Mouse (Mus musculus) CH12.LX (cell line): ENCODE results near the gene Sap30.

Source experiments
- CHD2 ChIP-seq: IDR thresholded peaks from 2 replicates; pipeline ENCODE4 v1.6.1; 2011; ENCODE audit warnings: low read length, improper control_type of control experiment
- CTCF ChIP-seq, 2 experiments: IDR thresholded peaks in 1 of 2; conservative IDR thresholded peaks in 1 of 2; 2 replicates each; pipeline ENCODE4 v1.5.1; 2011 to 2012; ENCODE audit warnings: low read depth in 2 of 2, low read length in 2 of 2, improper control_type of control experiment in 1 of 2, inconsistent platforms in 1 of 2, mild to moderate bottlenecking in 1 of 2, moderate library complexity in 1 of 2
- EP300 ChIP-seq: IDR thresholded peaks from 2 replicates; pipeline ENCODE4 v1.6.1; 2011; ENCODE audit warnings: low read length, improper control_type of control experiment
- GABPA ChIP-seq: IDR thresholded peaks from 2 replicates; pipeline ENCODE4 v1.6.1; 2012; ENCODE audit warnings: low read depth, low read length, improper control_type of control experiment, inconsistent platforms; ENCODE audit not compliant: insufficient replicate concordance
- JUND ChIP-seq: conservative IDR thresholded peaks from 2 replicates; pipeline ENCODE4 v1.6.1; 2011; ENCODE audit warnings: low read depth, low read length, improper control_type of control experiment
- MXI1 ChIP-seq: IDR thresholded peaks from 2 replicates; pipeline ENCODE4 v1.6.1; 2011; ENCODE audit warnings: mild to moderate bottlenecking, low read depth, low read length, improper control_type of control experiment
- MYC ChIP-seq: IDR thresholded peaks from 2 replicates; pipeline ENCODE4 v1.6.1; 2011; ENCODE audit warnings: low read depth, mild to moderate bottlenecking, improper control_type of control experiment, low read length
- POLR2A ChIP-seq: IDR thresholded peaks from 2 replicates; pipeline ENCODE4 v1.6.1; 2011; ENCODE audit warnings: low read depth, mild to moderate bottlenecking, improper control_type of control experiment, low read length
- SMC3 ChIP-seq: IDR thresholded peaks from 2 replicates; pipeline ENCODE4 v1.6.1; 2011; ENCODE audit warnings: low read depth, low read length, improper control_type of control experiment
- TCF12 ChIP-seq: IDR thresholded peaks from 2 replicates; pipeline ENCODE4 v1.6.1; 2014; ENCODE audit warnings: low read depth, mild to moderate bottlenecking, inconsistent platforms, low read length, improper control_type of control experiment
- USF1 ChIP-seq: IDR thresholded peaks from 2 replicates; pipeline ENCODE4 v1.6.1; 2014; ENCODE audit warnings: low read depth, mild to moderate bottlenecking, inconsistent platforms, low read length, improper control_type of control experiment
- ZC3H11A ChIP-seq: IDR thresholded peaks from 2 replicates; pipeline ENCODE4 v1.6.1; 2012; ENCODE audit warnings: low read depth, mild to moderate bottlenecking, inconsistent platforms, low read length, improper control_type of control experiment

DNA sequence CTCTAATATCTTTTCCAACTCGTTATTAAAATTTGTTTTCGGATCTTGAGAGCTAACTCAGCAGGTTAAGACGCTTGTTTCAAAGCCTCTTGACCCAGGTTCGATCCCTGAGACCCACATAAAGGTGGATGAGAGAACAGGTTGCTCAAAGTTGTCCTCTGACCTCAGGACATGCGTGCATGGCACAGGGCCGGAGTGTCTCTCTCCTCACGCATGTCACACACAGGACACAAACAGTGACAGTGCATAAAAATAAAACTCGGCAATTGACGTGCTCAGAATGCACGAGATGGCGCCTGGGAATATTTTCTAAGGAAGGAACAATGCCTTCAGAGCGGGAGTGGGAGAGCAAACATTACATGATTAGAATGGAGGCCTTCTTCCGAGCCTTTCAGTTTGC lies 42.6 kb upstream of the Sap30 start:
- TF ChIP-seq CTCF (conservative IDR thresholded peaks at IDR 0.05 in 1 of 2, IDR thresholded peaks at IDR 0.05 in 1 of 2; ENCODE audit: low read depth in 2 of 2, low read length in 2 of 2) (no peak), MXI1 (no peak), GABPA (no peak), CHD2 (no peak), EP300 (no peak), POLR2A (no peak), MYC (no peak), USF1 (no peak), JUND (no peak), TCF12 (no peak), ZC3H11A (no peak), SMC3 (no peak)
